Mouse (Mus musculus) heart, postnatal 0 days (tissue): Measurements from ENCODE around the gene Wdr59. TPM values are rescaled to one million over a fixed set of nuclear protein-coding genes. Genes with fewer than 3 reads are reported as not detected.

Experiments
- ATAC-seq: fragments of 200-750 bp; cut with Nextera tagmentation; 2 replicates; pipeline ENCODE4 v1.8.0; 2017; ENCODE audit warnings: low read depth, moderate number of reproducible peaks, moderate library complexity; ENCODE audit not compliant: insufficient read depth
- DNase-seq: peaks from one replicate; pipeline ENCODE4 v3.0.0-alpha.2; 2016; ENCODE audit warnings: low spot score
- H3K27ac ChIP-seq: fragments of 300-500 bp; sonication (generic); 2 replicates; pipeline ENCODE4 v1.5.1; 2014; ENCODE audit warnings: low read depth, mild to moderate bottlenecking
- H3K27me3 ChIP-seq: fragments of 300-500 bp; sonication (generic); 2 replicates; pipeline ENCODE4 v1.6.1; 2014; ENCODE audit warnings: low read length, mixed read lengths; ENCODE audit not compliant: control insufficient read depth, insufficient read depth
- H3K36me3 ChIP-seq: fragments of 300-500 bp; sonication (generic); replicated peaks from 2 replicates; pipeline ENCODE4 v1.6.1; 2014; ENCODE audit warnings: low read length, mixed read lengths; ENCODE audit not compliant: control insufficient read depth, insufficient read depth
- H3K4me1 ChIP-seq: fragments of 300-500 bp; sonication (generic); 2 replicates; pipeline ENCODE4 v1.6.1; 2014; ENCODE audit warnings: antibody characterized with exemption; ENCODE audit not compliant: control insufficient read depth, insufficient read depth
- H3K4me2 ChIP-seq: fragments of 300-500 bp; sonication (generic); 2 replicates; pipeline ENCODE4 v1.6.1; 2014; ENCODE audit warnings: low read depth, mild to moderate bottlenecking, low read length, moderate library complexity
- H3K4me3 ChIP-seq: fragments of 300-500 bp; sonication (generic); 2 replicates; pipeline ENCODE4 v1.5.1; 2014; ENCODE audit warnings: low read depth, low read length
- H3K9ac ChIP-seq: fragments of 300-500 bp; sonication (generic); replicated peaks from 2 replicates; pipeline ENCODE4 v1.6.1; 2014; ENCODE audit warnings: low read depth, low read length, mixed read lengths
- H3K9me3 ChIP-seq: fragments of 300-500 bp; sonication (generic); replicated peaks from 2 replicates; pipeline ENCODE4 v1.6.1; 2016; ENCODE audit warnings: low read length; ENCODE audit not compliant: control insufficient read depth
- CTCF ChIP-seq: IDR thresholded peaks from 2 replicates; pipeline ENCODE4 v1.5.1; 2016; ENCODE audit warnings: antibody characterized with exemption, control low read depth, low read depth
- EP300 ChIP-seq: IDR thresholded peaks from 2 replicates; pipeline ENCODE4 v1.6.1; 2016; ENCODE audit warnings: antibody characterized with exemption, low read depth
- WGBS: fragments of 180-500 bp; shearing (Covaris S2); extraction: QIAGEN DNeasy Blood & Tissue Kit; methylation state at CpG from one replicate; pipeline ENCODE4 v1.1.7; 2014; 5-methylcytosine and 5-hydroxymethylcytosine counted together
- polyA plus RNA-seq: library from polyadenylated mRNA; unstranded; fragments of >200 nt; fragmentation: Nextera tagmentation; extraction: Ambion mirVana; gene quantifications from 2 replicates; pipeline ENCODE4 v1.2.1, GENCODE M21; 2015
- total RNA-seq: library from RNA; depleted of rRNA; stranded (reverse); fragments of >200 nt; gene quantifications from 2 replicates; pipeline ENCODE4 v1.2.3, GENCODE M21; 2014; ENCODE audit warnings: low replicate concordance

The Wdr59 gene
- total and polyA plus RNA-seq, 2 experiments from 2014 or later: 2.3 to 6.5 TPM

DNA sequence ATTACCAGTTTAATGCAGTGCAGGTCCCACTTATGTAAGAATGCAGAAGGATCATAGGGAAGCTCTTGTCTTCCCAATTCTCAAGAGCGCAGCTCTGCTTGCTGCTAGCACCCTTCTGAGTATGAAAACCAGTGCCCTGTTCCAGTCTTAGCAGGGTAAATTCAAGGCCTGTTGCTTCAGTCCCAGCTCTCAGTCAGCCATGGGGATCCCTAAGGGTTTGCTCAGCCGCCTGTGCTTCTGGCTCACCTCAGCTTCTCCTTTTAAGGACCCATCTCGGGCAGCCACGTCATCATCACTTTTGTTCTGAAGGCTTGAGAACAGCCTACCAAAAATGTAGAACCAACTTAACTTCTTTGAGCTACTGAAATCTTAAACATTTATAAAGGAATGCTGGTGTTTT, 39.9 kb upstream of the Wdr59 start:
- Histone ChIP-seq H3K36me3 (peaks cover 3% of the 10 kb centered on the region; the same call in 1 of the 2 replicates), H3K4me1 (peaks cover 38% of the 10 kb centered on the region), H3K27ac (peak overlapping the region; percentile 83), H3K4me3 (no peak overlapping the region), H3K27me3 (no peaks in the 10 kb centered on the region), H3K9ac (no peak overlapping the region), H3K9me3 (no peaks in the 10 kb centered on the region), H3K4me2 (peak overlapping the region; percentile 39)
- ATAC-seq (peak; percentile 62), DNase-seq (peak; percentile 49)
- WGBS: 31% methylated on average over 4 of the region's 4 CpGs
- TF ChIP-seq CTCF (no peak), EP300 (no peak)

- Histone ChIP-seq H3K27me3 (no peaks in the 10 kb centered on the region), H3K27ac (peak overlapping the region; percentile 49; the same call in 1 of the 2 replicates)
- TF ChIP-seq CTCF: no peak
- no peak for TF ChIP-seq EP300
These were observed 29.7 kb upstream of the Wdr59 start for GRCm38 (mm10) chr8:111551511-111552130.

DNA sequence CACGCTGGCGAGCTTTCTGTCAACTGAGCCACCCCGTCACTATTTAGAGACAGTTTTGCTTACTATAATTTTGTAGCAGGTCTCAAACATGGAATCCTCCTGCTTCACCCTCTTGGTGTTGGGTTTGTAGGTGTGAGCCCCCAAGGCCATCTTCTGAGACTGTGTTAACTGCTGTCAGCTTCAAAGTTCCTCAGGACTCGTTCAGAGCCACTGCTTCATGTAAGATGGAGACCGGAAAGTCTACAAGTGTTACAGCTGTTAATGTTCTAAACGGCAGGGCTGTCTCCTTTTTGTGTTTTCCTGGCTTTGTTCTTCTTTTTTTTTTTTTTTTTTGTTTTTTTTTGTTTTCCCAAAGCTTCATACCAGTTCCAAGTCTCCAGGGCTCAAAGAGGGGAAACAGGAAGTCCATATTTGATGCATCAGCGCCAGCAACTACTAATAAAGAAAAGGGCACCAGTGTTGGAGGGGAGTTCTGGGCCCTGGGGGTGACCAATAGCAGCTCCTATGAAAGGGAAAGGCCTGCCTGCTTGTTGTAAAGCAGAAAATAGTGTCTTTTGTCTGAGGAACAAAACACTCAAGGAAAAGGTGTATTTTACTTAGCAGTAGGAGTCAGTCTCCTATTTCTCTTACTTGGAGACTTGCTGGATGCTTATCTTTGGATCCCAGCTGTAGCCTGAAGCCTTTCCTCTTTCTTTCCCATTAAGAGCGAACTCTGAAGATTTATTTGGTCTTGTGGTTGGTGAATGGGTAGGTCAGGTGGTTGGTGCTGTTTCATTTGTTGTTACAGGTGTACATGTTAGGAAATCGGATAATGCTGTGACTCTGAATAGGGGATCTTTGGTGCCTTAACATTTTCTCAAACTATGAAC, 28.3 kb upstream of the Wdr59 start:
- no peak overlapping the region for H3K9ac ChIP-seq
- no peaks in the 10 kb centered on the region for H3K27me3 ChIP-seq
- no peak overlapping the region for H3K4me3 ChIP-seq
- H3K4me1 ChIP-seq: peaks cover 33% of the 10 kb centered on the region
- H3K36me3 ChIP-seq: no peaks in the 10 kb centered on the region
- H3K27ac ChIP-seq: peak overlapping the region; percentile 83
- no peak for DNase-seq
- no peaks in the 10 kb centered on the region for H3K9me3 ChIP-seq
- TF ChIP-seq CTCF (no peak), EP300 (no peak)
- ATAC-seq: 0 out of 2 replicates have a peak, but pooled peaks have one; percentile 20
- H3K4me2 ChIP-seq: no peak overlapping the region
- 67% methylated on average over 9 of the region's 9 CpGs for WGBS

More at GRCm38 (mm10) chr8:111551511-111552130, 29.7 kb upstream of the Wdr59 start:
- WGBS: 79% methylated on average over 8 of the region's 8 CpGs
- Histone ChIP-seq H3K4me3 (no peak overlapping the region), H3K9me3 (no peaks in the 10 kb centered on the region), H3K9ac (no peak overlapping the region), H3K4me2 (no peak overlapping the region), H3K36me3 (no peaks in the 10 kb centered on the region), H3K4me1 (peaks cover 31% of the 10 kb centered on the region)
- ATAC-seq (no peak), DNase-seq (no peak)

GRCm38 (mm10) chr8:111548201-111548600, 26.3 kb upstream of the Wdr59 start:
- no peaks in the 10 kb centered on the region for H3K27me3 ChIP-seq
- no peak overlapping the region for H3K9ac ChIP-seq
- H3K4me2 ChIP-seq: no peak overlapping the region
- DNase-seq (no peak), ATAC-seq (no peak)
- peaks cover 30% of the 10 kb centered on the region for H3K4me1 ChIP-seq
- no peaks in the 10 kb centered on the region for H3K36me3 ChIP-seq
- H3K27ac ChIP-seq: no peak overlapping the region; the same call in 1 of the 2 replicates
- TF ChIP-seq EP300: no peak
- TF ChIP-seq CTCF: no peak
- no peak overlapping the region for H3K4me3 ChIP-seq
- 62% methylated on average over 6 of the region's 6 CpGs for WGBS
- H3K9me3 ChIP-seq: no peaks in the 10 kb centered on the region

GRCm38 (mm10) chr8:111547144-111547543, 25.3 kb upstream of the Wdr59 start:
- 85% methylated on average over 3 of the region's 3 CpGs for WGBS
- DNase-seq: no peak
- peaks cover 23% of the 10 kb centered on the region for H3K4me1 ChIP-seq
- no peak overlapping the region for H3K4me2 ChIP-seq
- no peaks in the 10 kb centered on the region for H3K36me3 ChIP-seq
- no peak overlapping the region; the same call in 1 of the 2 replicates for H3K27ac ChIP-seq
- no peaks in the 10 kb centered on the region for H3K27me3 ChIP-seq
- H3K9me3 ChIP-seq: no peaks in the 10 kb centered on the region
- H3K4me3 ChIP-seq: no peak overlapping the region
- TF ChIP-seq CTCF: no peak
- TF ChIP-seq EP300: no peak
- H3K9ac ChIP-seq: no peak overlapping the region
- no peak for ATAC-seq
